Mouse (Mus musculus) lung, adult 2 months (tissue): ENCODE measurements at regions not wholly inside any gene's neighbourhood (a gene's known extent, or its start where the extent isn't known, plus 50 kb on each side); places are given as distances from the start of the nearest gene placed in this dataset.

Experiments
- CTCF ChIP-seq: fragments of 200-500 bp; IDR thresholded peaks from 2 replicates; pipeline ENCODE4 v1.5.1; 2011; ENCODE audit warnings: mild to moderate bottlenecking, low read length, control low read depth; ENCODE audit not compliant: insufficient read depth
- POLR2A ChIP-seq: fragments of 200-500 bp; IDR thresholded peaks from 2 replicates; pipeline ENCODE4 v1.6.1; 2011; ENCODE audit warnings: low read depth, mild to moderate bottlenecking, control low read depth, low read length, borderline replicate concordance; ENCODE audit errors: extremely low read depth

DNA sequence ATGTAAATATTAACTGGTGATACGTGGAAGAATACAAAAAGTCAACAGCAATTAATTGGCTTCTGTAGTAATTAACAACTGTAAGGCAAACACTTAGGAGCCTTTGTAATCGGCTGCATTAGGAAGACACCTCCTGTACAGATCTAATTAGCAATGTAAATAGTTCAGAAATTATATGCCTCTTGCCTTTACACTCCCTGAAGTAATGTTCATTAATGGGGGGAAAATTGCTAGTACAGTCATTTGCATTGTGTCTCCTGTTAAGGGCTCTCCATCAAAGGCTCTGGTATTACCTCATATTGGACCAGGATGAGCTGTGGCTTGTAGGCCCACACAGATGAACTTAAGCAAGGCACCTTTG lies 276.1 kb upstream of the Megf9 start:
- TF ChIP-seq POLR2A = no peak
- no peak for TF ChIP-seq CTCF
